In genomic region chr17:36229046-36229445, GRCm38 (mm10) we compare ENCODE assay signal across 25 mouse cellular contexts. TPM values are rescaled to one million over a fixed set of nuclear protein-coding genes. Genes with fewer than 3 reads are reported as not detected.
DNase-seq lines count a peak whose midpoint lies in the region; ATAC-seq and TF ChIP-seq lines count a peak whose summit lies in the region.
"Had no signal": no experiment of that assay in that cellular context is flagged by ENCODE, and none has a peak within 500 bp of the region (broad histone marks: within the 10 kb centered on the region; RNA-seq: fewer than 3 reads in every experiment).

No protein-coding gene starts in this region.

- H3K4me3 ChIP-seq in heart, embryonic 11.5 days (ENCODE audit: low read depth, low read length): no peak overlapping the region
- no peak overlapping the region for H3K4me3 ChIP-seq in heart, embryonic 10.5 days
- no peak overlapping the region for H3K4me3 ChIP-seq in MEL (ENCODE audit: control insufficient read depth in 1 of 2, insufficient read depth in 1 of 2, low read depth in 2 of 2, low read length in 2 of 2)
- H3K4me3 ChIP-seq in forebrain, embryonic 11.5 days (ENCODE audit: low read depth, low read length): no peak overlapping the region
- H3K4me3 ChIP-seq: midbrain, embryonic 15.5 days; neural tube, embryonic 12.5 days had no signal

- no peak for TF ChIP-seq EP300 in MEL (IDR thresholded peaks at IDR 0.05; ENCODE audit: low read depth in 1 of 2, low read length in 2 of 2)

- 0 out of 2 replicates have a peak, but pooled peaks cover 6% of the 10 kb centered on the region for H3K4me1 ChIP-seq in heart, embryonic 11.5 days (ENCODE audit: control insufficient read depth, insufficient read depth, low read length)
- H3K4me1 ChIP-seq in heart, embryonic 10.5 days: peaks cover 14% of the 10 kb centered on the region
- H3K4me1 ChIP-seq in MEL (ENCODE audit: control insufficient read depth in 1 of 2, insufficient read depth in 2 of 2, low read length in 2 of 2): no peaks in the 10 kb centered on the region
- no peaks in the 10 kb centered on the region for H3K4me1 ChIP-seq in forebrain, embryonic 11.5 days (replicated peaks; ENCODE audit: control insufficient read depth, insufficient read depth, low read length)
- H3K4me1 ChIP-seq: midbrain, embryonic 15.5 days; neural tube, embryonic 12.5 days had no signal

- H3K4me2 ChIP-seq in heart, embryonic 11.5 days: peak overlapping the region; percentile 28
- no peak overlapping the region for H3K4me2 ChIP-seq in forebrain, embryonic 11.5 days (ENCODE audit: low read depth, low read length, severe bottlenecking)
- H3K4me2 ChIP-seq: midbrain, embryonic 15.5 days; neural tube, embryonic 12.5 days had no signal

- WGBS in heart, embryonic 11.5 days (ENCODE audit: insufficient replicate concordance): 2% methylated on average over 5 of the region's 5 CpGs
- WGBS in heart, embryonic 10.5 days: 6% methylated on average over 5 of the region's 5 CpGs
- WGBS in forebrain, embryonic 11.5 days: 7% methylated on average over 5 of the region's 5 CpGs

- H3K79me2 ChIP-seq in MEL (ENCODE audit: control insufficient read depth, insufficient read depth, low read length, poor library complexity): no peaks in the 10 kb centered on the region

- no peaks in the 10 kb centered on the region for H3K36me3 ChIP-seq in heart, embryonic 11.5 days (ENCODE audit: control insufficient read depth, insufficient read depth, low read length)
- no peaks in the 10 kb centered on the region for H3K36me3 ChIP-seq in heart, embryonic 10.5 days
- no peaks in the 10 kb centered on the region for H3K36me3 ChIP-seq in MEL (ENCODE audit: control insufficient read depth in 1 of 2, insufficient read depth in 2 of 2, low read length in 2 of 2)
- no peaks in the 10 kb centered on the region for H3K36me3 ChIP-seq in forebrain, embryonic 11.5 days (ENCODE audit: control insufficient read depth, insufficient read depth, low read length)
- H3K36me3 ChIP-seq: midbrain, embryonic 15.5 days; neural tube, embryonic 12.5 days had no signal

- ATAC-seq in heart, embryonic 11.5 days (replicated peaks; ENCODE audit: insufficient number of reproducible peaks, low FRiP score, low TSS enrichment): no peak
- ATAC-seq in forebrain, embryonic 11.5 days (replicated peaks; ENCODE audit: low FRiP score): no peak
- ATAC-seq: forebrain, postnatal 0 days; hindbrain, postnatal 0 days; midbrain, embryonic 15.5 days had no signal

- TF ChIP-seq RAD21 in MEL (IDR thresholded peaks at IDR 0.05; ENCODE audit: low read depth, low read length): no peak

- no peak for TF ChIP-seq CTCF in MEL (IDR thresholded peaks at IDR 0.05 in 2 of 3, conservative IDR thresholded peaks at IDR 0.05 in 1 of 3; ENCODE audit: control insufficient read depth in 1 of 3, insufficient read depth in 1 of 3, low read depth in 2 of 3, low read length in 3 of 3, poor library complexity in 1 of 3, severe bottlenecking in 1 of 3)

- H3K27ac ChIP-seq in heart, embryonic 11.5 days (ENCODE audit: low read depth, low read length): no peak overlapping the region
- H3K27ac ChIP-seq in heart, embryonic 10.5 days: no peak overlapping the region
- H3K27ac ChIP-seq in MEL (ENCODE audit: control insufficient read depth, low read depth, low read length): no peak overlapping the region
- no peak overlapping the region for H3K27ac ChIP-seq in forebrain, embryonic 11.5 days (ENCODE audit: low read depth, low read length)
- H3K27ac ChIP-seq: hindbrain, postnatal 0 days; macrophage; midbrain, embryonic 15.5 days; neural tube, embryonic 12.5 days had no signal

- H3K9ac ChIP-seq in heart, embryonic 11.5 days (ENCODE audit: low read depth, low read length): no peak overlapping the region
- H3K9ac ChIP-seq in MEL (ENCODE audit: control insufficient read depth, low read depth, low read length, poor library complexity, severe bottlenecking): no peak overlapping the region
- H3K9ac ChIP-seq in forebrain, embryonic 11.5 days (ENCODE audit: low read length): no peak overlapping the region
- H3K9ac ChIP-seq: forebrain, postnatal 0 days; midbrain, embryonic 15.5 days; neural tube, embryonic 12.5 days had no signal

- no peaks in the 10 kb centered on the region for H3K9me3 ChIP-seq in heart, embryonic 11.5 days (replicated peaks; ENCODE audit: control insufficient read depth, low read length)
- H3K9me3 ChIP-seq in heart, embryonic 10.5 days: no peaks in the 10 kb centered on the region
- H3K9me3 ChIP-seq in MEL (replicated peaks; ENCODE audit: insufficient read depth, low read length): no peaks in the 10 kb centered on the region
- H3K9me3 ChIP-seq in forebrain, embryonic 11.5 days (ENCODE audit: control insufficient read depth, low read length): no peaks in the 10 kb centered on the region
- H3K9me3 ChIP-seq: midbrain, embryonic 15.5 days; neural tube, embryonic 12.5 days had no signal

- TF ChIP-seq POLR2A in MEL (IDR thresholded peaks at IDR 0.05; ENCODE audit: control insufficient read depth in 1 of 2, insufficient read depth in 1 of 2, low read depth in 1 of 2, low read length in 2 of 2, poor library complexity in 1 of 2): no peak

- no peak for DNase-seq in heart, embryonic 10.5 days (ENCODE audit: low spot score)
- peak; percentile 49 for DNase-seq in MEL (ENCODE audit: low read depth, low spot score)
- DNase-seq in naive thymus-derived CD4-positive, alpha-beta T cell, adult 2 months (ENCODE audit: low read depth): peak; percentile 72
- peak; percentile 24 to 46 for DNase-seq in thymus, postnatal 36 days
- DNase-seq in forebrain, embryonic 11.5 days (ENCODE audit: low spot score): no peak
- no peak for DNase-seq in cerebellum, adult 11 months
- DNase-seq in spleen, postnatal 14 days (ENCODE audit: low spot score in 2 of 2): no peak
- DNase-seq: cerebellum, postnatal 14 days; forebrain, postnatal 0 days; heart, postnatal 4 days; kidney, adult 9 months; kidney, postnatal 4 days; lung, adult 2 months; right cerebral cortex, postnatal 14 days had no signal

- peaks cover 70% of the 10 kb centered on the region for H3K27me3 ChIP-seq in heart, embryonic 11.5 days (ENCODE audit: control insufficient read depth, insufficient read depth, low read length)
- peaks cover 29% of the 10 kb centered on the region for H3K27me3 ChIP-seq in heart, embryonic 10.5 days (ENCODE audit: insufficient read depth, poor library complexity, severe bottlenecking)
- peaks cover 1 to 11% of the 10 kb centered on the region in 2 experiments for H3K27me3 ChIP-seq in MEL (ENCODE audit: control insufficient read depth in 1 of 2, insufficient read depth in 2 of 2, low read length in 2 of 2)
- H3K27me3 ChIP-seq in forebrain, embryonic 11.5 days (ENCODE audit: control insufficient read depth, insufficient read depth, low read length): peaks cover 22% of the 10 kb centered on the region

TF ChIP-seq in MEL, 35 proteins besides CTCF, POLR2A, EP300 and RAD21:
- TF ChIP-seq NRF1 (IDR thresholded peaks at IDR 0.05; ENCODE audit: insufficient read depth, low read depth, low read length, poor library complexity, severe bottlenecking) (no peak), TAL1 (IDR thresholded peaks at IDR 0.05; ENCODE audit: low read length) (peak; percentile 12; the same call in 1 of the 2 replicates), GATA1 (IDR thresholded peaks at IDR 0.05; ENCODE audit: low read depth, low read length) (0 out of 2 replicates have a peak, but pooled peaks have one; percentile 15)
TF ChIP-seq in MEL: peak in this region for 2.

RNA-seq across cellular contexts. Expression of gene Rpp21, which starts 28.8 kb away (rescaled TPM):
- polyA plus RNA-seq in heart, embryonic 11.5 days (2014; fragmentation: Nextera tagmentation; extraction: Ambion mirVana): 97.9 and 100 TPM in 2 replicates
- 106 and 108 TPM in 2 replicates for polyA plus RNA-seq in heart, embryonic 10.5 days (2016; fragmentation: Nextera tagmentation; extraction: Ambion mirVana)
- total RNA-seq in MEL (2012; rRNA removed): 57.8 and 63.8 TPM in 2 replicates
- polyA plus RNA-seq in MEL (2012; ENCODE audit: insufficient read depth in 1 of 2, insufficient read length in 2 of 2, low read depth in 1 of 2, low replicate concordance in 2 of 2, missing spikeins in 1 of 2): 100 to 1,000 TPM in 1 of 2 experiments, not detected in 1; 116 TPM
- polyA plus RNA-seq in forebrain, embryonic 11.5 days (2014; fragmentation: Nextera tagmentation; extraction: Ambion mirVana): 82.2 and 89.0 TPM in 2 replicates

RNA-seq across cellular contexts. Expression of gene H2-T3, which starts 39.0 kb away (rescaled TPM):
- polyA plus RNA-seq in heart, embryonic 11.5 days (2014; fragmentation: Nextera tagmentation; extraction: Ambion mirVana): not detected in 2 replicates
- polyA plus RNA-seq in heart, embryonic 10.5 days (2016; fragmentation: Nextera tagmentation; extraction: Ambion mirVana): not detected in 2 replicates
- not detected in 2 replicates for total RNA-seq in MEL (2012; rRNA removed)
- polyA plus RNA-seq in MEL (2012; ENCODE audit: insufficient read depth in 1 of 2, insufficient read length in 2 of 2, low read depth in 1 of 2, low replicate concordance in 2 of 2, missing spikeins in 1 of 2): not detected
- polyA plus RNA-seq in forebrain, embryonic 11.5 days (2014; fragmentation: Nextera tagmentation; extraction: Ambion mirVana): not detected in 2 replicates
- total RNA-seq: forebrain, postnatal 0 days; gastrocnemius, adult 18-20 months; heart, postnatal 4 days; hindbrain, postnatal 0 days; layer of hippocampus, postnatal 14 days; left cerebral cortex, postnatal 36 days; liver, adult 2 months had no signal
- polyA plus RNA-seq: forebrain, postnatal 0 days; gonadal fat pad, adult 2 months; heart, embryonic 14.5 days; hindbrain, postnatal 0 days; liver, adult 2 months; lung, adult 2 months; macrophage; neural tube, embryonic 12.5 days had no signal

RNA-seq across cellular contexts. Expression of gene Trim39, which starts 43.0 kb away (rescaled TPM):
- 9.1 and 9.6 TPM in 2 replicates for polyA plus RNA-seq in heart, embryonic 11.5 days (2014; fragmentation: Nextera tagmentation; extraction: Ambion mirVana)
- polyA plus RNA-seq in heart, embryonic 10.5 days (2016; fragmentation: Nextera tagmentation; extraction: Ambion mirVana): 11.7 and 13.7 TPM in 2 replicates
- 9.4 and 13.5 TPM in 2 replicates for total RNA-seq in MEL (2012; rRNA removed)
- 10 to 100 TPM in 1 of 2 experiments, not detected in 1; 16.0 TPM for polyA plus RNA-seq in MEL (2012; ENCODE audit: insufficient read depth in 1 of 2, insufficient read length in 2 of 2, low read depth in 1 of 2, low replicate concordance in 2 of 2, missing spikeins in 1 of 2)
- 22.0 and 23.0 TPM in 2 replicates for polyA plus RNA-seq in forebrain, embryonic 11.5 days (2014; fragmentation: Nextera tagmentation; extraction: Ambion mirVana)

RNA-seq across cellular contexts. Expression of gene H2-M10.2, which starts 57.2 kb away (rescaled TPM):
- polyA plus RNA-seq in heart, embryonic 11.5 days (2014; fragmentation: Nextera tagmentation; extraction: Ambion mirVana): not detected in 2 replicates
- polyA plus RNA-seq in heart, embryonic 10.5 days (2016; fragmentation: Nextera tagmentation; extraction: Ambion mirVana): not detected in 2 replicates
- total RNA-seq in MEL (2012; rRNA removed): not detected in 2 replicates
- polyA plus RNA-seq in MEL (2012; ENCODE audit: insufficient read depth in 1 of 2, insufficient read length in 2 of 2, low read depth in 1 of 2, low replicate concordance in 2 of 2, missing spikeins in 1 of 2): not detected
- polyA plus RNA-seq in forebrain, embryonic 11.5 days (2014; fragmentation: Nextera tagmentation; extraction: Ambion mirVana): 0.33 TPM in 2 replicates
- total RNA-seq: forebrain, postnatal 0 days; gastrocnemius, adult 18-20 months; heart, postnatal 4 days; hindbrain, postnatal 0 days; layer of hippocampus, postnatal 14 days; left cerebral cortex, postnatal 36 days; liver, adult 2 months had no signal
- polyA plus RNA-seq: forebrain, postnatal 0 days; gonadal fat pad, adult 2 months; heart, embryonic 14.5 days; hindbrain, postnatal 0 days; liver, adult 2 months; lung, adult 2 months; macrophage; neural tube, embryonic 12.5 days had no signal

Comparison
In these comparisons a context has a peak if more than half of its experiments do, and no peak if none do; other contexts are left out.
1. DNase-seq: peak in MEL (single experiment), naive thymus-derived CD4-positive, alpha-beta T cell, adult 2 months (single experiment) and thymus, postnatal 36 days (2 of 2); none in heart, embryonic 10.5 days (single experiment), forebrain, embryonic 11.5 days (single experiment), cerebellum, adult 11 months (single experiment) and spleen, postnatal 14 days (0 of 2).